In genomic region chr4:116177140-116177539, GRCm38 (mm10) we compare ENCODE assay signal across 8 mouse cellular contexts. TPM values are rescaled to one million over a fixed set of nuclear protein-coding genes. Genes with fewer than 3 reads are reported as not detected.
DNase-seq lines count a peak whose midpoint lies in the region; ATAC-seq and TF ChIP-seq lines count a peak whose summit lies in the region.

No protein-coding gene starts in this region.

- H3K27me3 ChIP-seq in embryonic facial prominence, embryonic 11.5 days (ENCODE audit: control insufficient read depth, insufficient read depth, low read length): no peaks in the 10 kb centered on the region
- no peaks in the 10 kb centered on the region for H3K27me3 ChIP-seq in heart, postnatal 0 days (ENCODE audit: control insufficient read depth, insufficient read depth, low read length)

- peak overlapping the region; percentile 32; the same call in 1 of the 2 replicates for H3K27ac ChIP-seq in embryonic facial prominence, embryonic 11.5 days (replicated peaks; ENCODE audit: low read depth, low read length)
- peak overlapping the region; percentile 88 for H3K27ac ChIP-seq in heart, postnatal 0 days (ENCODE audit: low read depth)

- peak overlapping the region; percentile 1; the same call in 1 of the 2 replicates for H3K9ac ChIP-seq in embryonic facial prominence, embryonic 11.5 days (replicated peaks; ENCODE audit: low read length)
- H3K9ac ChIP-seq in heart, postnatal 0 days (replicated peaks; ENCODE audit: low read depth, low read length): peak overlapping the region; percentile 34; the same call in 1 of the 2 replicates

- WGBS in embryonic facial prominence, embryonic 11.5 days: 16% methylated on average over 5 of the region's 5 CpGs
- WGBS in heart, postnatal 0 days: 39% methylated on average over 5 of the region's 5 CpGs

- H3K36me3 ChIP-seq in embryonic facial prominence, embryonic 11.5 days (replicated peaks; ENCODE audit: control insufficient read depth, insufficient read depth, low read depth, low read length): no peaks in the 10 kb centered on the region
- no peaks in the 10 kb centered on the region for H3K36me3 ChIP-seq in heart, postnatal 0 days (replicated peaks; ENCODE audit: control insufficient read depth, insufficient read depth, low read length)

- DNase-seq in 416B (ENCODE audit: low read depth) (peak; percentile 59), adipocyte (ENCODE audit: low spot score) (peak; percentile 24)
- DNase-seq in embryonic facial prominence, embryonic 11.5 days (ENCODE audit: low spot score): no peak
- DNase-seq in heart, postnatal 0 days (ENCODE audit: low spot score): peak; percentile 57
- DNase-seq in kidney, postnatal 25 days: peak; percentile 90 to 92
- DNase-seq in testis, postnatal 10 days (ENCODE audit: low spot score): peak; percentile 67
- DNase-seq in thymus, postnatal 10 days (ENCODE audit: low spot score in 2 of 2): no peak

- H3K4me2 ChIP-seq in embryonic facial prominence, embryonic 11.5 days (ENCODE audit: low read depth, low read length): peak overlapping the region; percentile 21; the same call in 1 of the 2 replicates
- H3K4me2 ChIP-seq in heart, postnatal 0 days (ENCODE audit: low read depth, low read length): peak overlapping the region; percentile 51

- H3K4me3 ChIP-seq in embryonic facial prominence, embryonic 11.5 days (ENCODE audit: low read depth, low read length): no peak overlapping the region
- H3K4me3 ChIP-seq in heart, postnatal 0 days (ENCODE audit: low read depth, low read length): no peak overlapping the region

- no peak for ATAC-seq in embryonic facial prominence, embryonic 11.5 days (replicated peaks; ENCODE audit: insufficient number of reproducible peaks, low FRiP score, low TSS enrichment, low read depth)
- peak; percentile 71 for ATAC-seq in heart, postnatal 0 days (ENCODE audit: insufficient read depth, low read depth)
- peak; percentile 61 for ATAC-seq in megakaryocyte, adult 5-6 weeks (ENCODE audit: poor library complexity, severe bottlenecking)

- H3K9me3 ChIP-seq in embryonic facial prominence, embryonic 11.5 days (replicated peaks; ENCODE audit: control insufficient read depth, low read length): no peaks in the 10 kb centered on the region
- H3K9me3 ChIP-seq in heart, postnatal 0 days (replicated peaks; ENCODE audit: control insufficient read depth, low read length): no peaks in the 10 kb centered on the region

- TF ChIP-seq EP300 in heart, postnatal 0 days (IDR thresholded peaks at IDR 0.05; ENCODE audit: low read depth): no peak

- peaks cover 4% of the 10 kb centered on the region for H3K4me1 ChIP-seq in embryonic facial prominence, embryonic 11.5 days (ENCODE audit: control insufficient read depth, insufficient read depth, low read length)
- peaks cover 32% of the 10 kb centered on the region for H3K4me1 ChIP-seq in heart, postnatal 0 days (ENCODE audit: control insufficient read depth, insufficient read depth)

- no peak for TF ChIP-seq CTCF in heart, postnatal 0 days (IDR thresholded peaks at IDR 0.05; ENCODE audit: low read depth)

RNA-seq across cellular contexts. Expression of gene Gm49337, which starts 4.0 kb away (rescaled TPM):
- polyA plus RNA-seq in embryonic facial prominence, embryonic 11.5 days (2014; fragmentation: Nextera tagmentation; extraction: Ambion mirVana): not detected in 2 replicates
- total RNA-seq in heart, postnatal 0 days (2014; rRNA removed; ENCODE audit: low replicate concordance): not detected in 2 replicates
- not detected in 2 replicates for polyA plus RNA-seq in heart, postnatal 0 days (2015; fragmentation: Nextera tagmentation; extraction: Ambion mirVana)
- total RNA-seq in megakaryocyte, adult 5-6 weeks (2015): not detected in 2 replicates
- 0.48 TPM in 1 of 2 replicates, not detected in the other for total RNA-seq in megakaryocyte, adult 5-6 weeks (2017)

RNA-seq across cellular contexts. Expression of gene 1700042G07Rik, which starts 4.0 kb away (rescaled TPM):
- not detected in 2 replicates for polyA plus RNA-seq in embryonic facial prominence, embryonic 11.5 days (2014; fragmentation: Nextera tagmentation; extraction: Ambion mirVana)
- not detected in 2 replicates for total RNA-seq in heart, postnatal 0 days (2014; rRNA removed; ENCODE audit: low replicate concordance)
- not detected in 2 replicates for polyA plus RNA-seq in heart, postnatal 0 days (2015; fragmentation: Nextera tagmentation; extraction: Ambion mirVana)
- total RNA-seq in megakaryocyte, adult 5-6 weeks (2015): not detected in 2 replicates
- total RNA-seq in megakaryocyte, adult 5-6 weeks (2017): not detected in 2 replicates

RNA-seq across cellular contexts. Expression of gene Tspan1, which starts 9.7 kb away (rescaled TPM):
- polyA plus RNA-seq in embryonic facial prominence, embryonic 11.5 days (2014; fragmentation: Nextera tagmentation; extraction: Ambion mirVana): 0.24 TPM in 1 of 2 replicates, not detected in the other
- 1.8 TPM in 1 of 2 replicates, not detected in the other for total RNA-seq in heart, postnatal 0 days (2014; rRNA removed; ENCODE audit: low replicate concordance)
- 2.8 TPM in 1 of 2 replicates, not detected in the other for polyA plus RNA-seq in heart, postnatal 0 days (2015; fragmentation: Nextera tagmentation; extraction: Ambion mirVana)
- not detected in 2 replicates for total RNA-seq in megakaryocyte, adult 5-6 weeks (2015)
- not detected in 2 replicates for total RNA-seq in megakaryocyte, adult 5-6 weeks (2017)

RNA-seq across cellular contexts. Expression of gene Lurap1, which starts 26.0 kb away (rescaled TPM):
- polyA plus RNA-seq in embryonic facial prominence, embryonic 11.5 days (2014; fragmentation: Nextera tagmentation; extraction: Ambion mirVana): 1.6 and 2.1 TPM in 2 replicates
- total RNA-seq in heart, postnatal 0 days (2014; rRNA removed; ENCODE audit: low replicate concordance): 1.5 and 2.1 TPM in 2 replicates
- 0.97 and 1.1 TPM in 2 replicates for polyA plus RNA-seq in heart, postnatal 0 days (2015; fragmentation: Nextera tagmentation; extraction: Ambion mirVana)
- not detected in 2 replicates for total RNA-seq in megakaryocyte, adult 5-6 weeks (2015)
- total RNA-seq in megakaryocyte, adult 5-6 weeks (2017): not detected in 2 replicates

RNA-seq across cellular contexts. Expression of gene Pik3r3, which starts 44.3 kb away (rescaled TPM):
- 49.0 and 50.5 TPM in 2 replicates for polyA plus RNA-seq in embryonic facial prominence, embryonic 11.5 days (2014; fragmentation: Nextera tagmentation; extraction: Ambion mirVana)
- 7.7 and 8.5 TPM in 2 replicates for total RNA-seq in heart, postnatal 0 days (2014; rRNA removed; ENCODE audit: low replicate concordance)
- 8.0 and 10.3 TPM in 2 replicates for polyA plus RNA-seq in heart, postnatal 0 days (2015; fragmentation: Nextera tagmentation; extraction: Ambion mirVana)
- total RNA-seq in megakaryocyte, adult 5-6 weeks (2015): 0.31 and 0.41 TPM in 2 replicates
- total RNA-seq in megakaryocyte, adult 5-6 weeks (2017): 0.24 and 1.1 TPM in 2 replicates

Comparison
In these comparisons a context has a peak if more than half of its experiments do, and no peak if none do; other contexts are left out.
1. DNase-seq: peak in 416B (single experiment), adipocyte (single experiment), heart, postnatal 0 days (single experiment), kidney, postnatal 25 days (2 of 2) and testis, postnatal 10 days (single experiment); none in embryonic facial prominence, embryonic 11.5 days (single experiment) and thymus, postnatal 10 days (0 of 2).